Comparison of ENCODE assay signal across 12 mouse cellular contexts in genomic region chr3:79930141-79930744, GRCm38 (mm10). TPM values are rescaled to one million over a fixed set of nuclear protein-coding genes. Genes with fewer than 3 reads are reported as not detected.
DNase-seq lines count a peak whose midpoint lies in the region; ATAC-seq lines count a peak whose summit lies in the region.
"Had no signal": no experiment of that assay in that cellular context is flagged by ENCODE, and none has a peak within 500 bp of the region (broad histone marks: within the 10 kb centered on the region; RNA-seq: fewer than 3 reads in every experiment).

No protein-coding gene starts in this region.

- ATAC-seq in midbrain, embryonic 11.5 days (ENCODE audit: low FRiP score) = peak; percentile 85

- no peak overlapping the region for H3K9ac ChIP-seq in midbrain, embryonic 11.5 days (ENCODE audit: low read length)
- H3K9ac ChIP-seq: limb, embryonic 12.5 days; stomach, embryonic 15.5 days had no signal

- H3K36me3 ChIP-seq in midbrain, embryonic 11.5 days (ENCODE audit: control insufficient read depth, insufficient read depth, low read length) = no peaks in the 10 kb centered on the region
- no peaks in the 10 kb centered on the region for H3K36me3 ChIP-seq in midbrain, embryonic 10.5 days
- H3K36me3 ChIP-seq: limb, embryonic 12.5 days; stomach, embryonic 15.5 days had no signal

- DNase-seq in midbrain, embryonic 11.5 days (ENCODE audit: low spot score, missing footprints) = peak; percentile 82
- no peak for DNase-seq in midbrain, embryonic 10.5 days (ENCODE audit: low spot score)
- peak; percentile 10 to 12 for DNase-seq in frontal cortex, postnatal 10 days (ENCODE audit: low spot score in 2 of 2)
- peak; percentile 52 to 65 for DNase-seq in left cerebral cortex, adult 9 months (ENCODE audit: low spot score in 2 of 2)
- DNase-seq in right cerebral cortex, postnatal 10 days (ENCODE audit: low spot score in 2 of 2) = peak; percentile 30 to 51
- DNase-seq in gastrocnemius, postnatal 4 days (ENCODE audit: low spot score in 2 of 2) = no peak
- DNase-seq in thymus, postnatal 4 days = no peak
- DNase-seq in thymus, postnatal 14 days = no peak

- 43% methylated on average over 7 of the region's 7 CpGs for WGBS in midbrain, embryonic 11.5 days
- WGBS in midbrain, embryonic 10.5 days = 57% methylated on average over 6 of the region's 7 CpGs

- no peak overlapping the region for H3K27ac ChIP-seq in midbrain, embryonic 11.5 days (ENCODE audit: low read depth, low read length)
- no peak overlapping the region for H3K27ac ChIP-seq in midbrain, embryonic 10.5 days (replicated peaks)
- H3K27ac ChIP-seq: limb, embryonic 12.5 days; stomach, embryonic 15.5 days had no signal

- no peaks in the 10 kb centered on the region for H3K27me3 ChIP-seq in midbrain, embryonic 11.5 days (ENCODE audit: control insufficient read depth, insufficient read depth, low read length)
- no peaks in the 10 kb centered on the region for H3K27me3 ChIP-seq in midbrain, embryonic 10.5 days (ENCODE audit: low read depth, poor library complexity, severe bottlenecking)
- H3K27me3 ChIP-seq: limb, embryonic 12.5 days; stomach, embryonic 15.5 days had no signal

- H3K9me3 ChIP-seq in midbrain, embryonic 11.5 days (ENCODE audit: control insufficient read depth, low read length) = no peaks in the 10 kb centered on the region
- H3K9me3 ChIP-seq in midbrain, embryonic 10.5 days (replicated peaks) = no peaks in the 10 kb centered on the region
- H3K9me3 ChIP-seq: G1E; limb, embryonic 12.5 days; stomach, embryonic 15.5 days had no signal

- H3K4me2 ChIP-seq in midbrain, embryonic 11.5 days = no peak overlapping the region
- H3K4me2 ChIP-seq: limb, embryonic 12.5 days; stomach, embryonic 15.5 days had no signal

- no peaks in the 10 kb centered on the region for H3K4me1 ChIP-seq in midbrain, embryonic 11.5 days (ENCODE audit: control insufficient read depth, insufficient read depth, low read length)
- peaks cover 9% of the 10 kb centered on the region for H3K4me1 ChIP-seq in midbrain, embryonic 10.5 days
- H3K4me1 ChIP-seq: limb, embryonic 12.5 days; stomach, embryonic 15.5 days had no signal

- H3K4me3 ChIP-seq in midbrain, embryonic 11.5 days (ENCODE audit: low read depth, low read length) = no peak overlapping the region
- no peak overlapping the region for H3K4me3 ChIP-seq in midbrain, embryonic 10.5 days
- H3K4me3 ChIP-seq: limb, embryonic 12.5 days; stomach, embryonic 15.5 days had no signal

RNA-seq across cellular contexts. Expression of gene Fam198b, which starts 45.9 kb away (rescaled TPM):
- 0.73 and 0.77 TPM in 2 replicates for polyA plus RNA-seq in midbrain, embryonic 11.5 days (2014; fragmentation: Nextera tagmentation; extraction: Ambion mirVana)
- 2.0 and 2.7 TPM in 2 replicates for polyA plus RNA-seq in midbrain, embryonic 10.5 days (2016; fragmentation: Nextera tagmentation; extraction: Ambion mirVana)
- 10 to 100 TPM; 55.4 to 71.6 TPM for total RNA-seq in gastrocnemius, postnatal 4 days (2021)
- total RNA-seq: monocyte, adult 5-6 weeks had no signal

Comparison
In these comparisons a context has a peak if more than half of its experiments do, and no peak if none do; other contexts are left out.
1. DNase-seq: peak in midbrain, embryonic 11.5 days (single experiment), frontal cortex, postnatal 10 days (2 of 2), left cerebral cortex, adult 9 months (2 of 2) and right cerebral cortex, postnatal 10 days (2 of 2); none in midbrain, embryonic 10.5 days (single experiment), gastrocnemius, postnatal 4 days (0 of 2), thymus, postnatal 4 days (single experiment) and thymus, postnatal 14 days (single experiment).